Mouse (Mus musculus): Measurements from ENCODE around the gene Slc25a47. TPM values are rescaled to one million over a fixed set of nuclear protein-coding genes. Genes with fewer than 3 reads are reported as not detected.

Gene Slc25a47
- polyA plus RNA-seq, 1 experiment from 2014 or later: 13.6 TPM

DNA sequence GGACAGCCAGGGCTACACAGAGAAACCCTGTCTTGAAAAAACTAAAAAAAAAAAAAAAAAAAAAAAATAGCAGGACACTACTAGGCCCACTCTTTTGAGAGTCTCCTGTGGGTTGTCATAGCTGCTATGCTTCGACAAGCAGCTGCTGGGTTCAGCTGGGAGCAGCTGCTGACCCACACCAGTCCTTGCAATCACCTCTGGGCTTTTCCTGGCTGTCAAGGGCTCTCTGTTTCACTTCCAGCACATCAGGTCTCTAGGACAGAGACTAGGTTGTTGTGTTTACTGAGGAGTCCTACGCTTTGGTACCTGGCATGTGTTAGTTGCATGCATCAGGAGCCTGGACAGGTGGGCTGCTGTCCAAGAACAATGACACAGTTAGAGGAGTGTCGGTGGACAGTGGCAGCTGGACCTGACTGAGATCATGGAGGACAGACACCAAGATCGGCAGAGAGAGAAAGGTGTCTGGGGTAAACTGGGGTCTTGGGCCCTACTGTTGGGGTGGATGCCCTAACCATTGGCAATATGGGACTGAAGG lies 13.7 kb downstream of the Slc25a47 start:
- no peak for ATAC-seq (ENCODE audit: low FRiP score, low read depth)
- 86% methylated on average over 4 of the region's 4 CpGs for WGBS

DNA sequence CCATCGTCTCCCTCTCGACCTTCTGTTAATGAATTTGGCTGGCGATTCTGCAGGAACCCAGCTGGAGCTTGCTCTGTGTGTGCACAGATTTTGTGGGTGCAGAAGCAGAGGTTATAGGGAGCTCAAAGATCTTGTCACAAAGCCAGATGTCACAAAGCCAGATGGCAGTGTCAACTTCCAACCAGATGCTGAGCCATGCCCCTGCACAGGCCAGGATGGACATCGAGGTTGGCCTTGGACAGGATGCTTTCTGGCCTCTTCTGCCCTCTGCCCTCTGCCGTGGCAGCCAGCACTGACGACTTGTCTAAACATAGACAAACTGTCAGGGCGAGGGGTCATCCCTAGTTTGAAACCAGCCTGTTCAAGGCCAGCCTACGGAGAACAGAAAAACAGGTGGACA lies 14.3 kb downstream of the Slc25a47 start:
- Histone ChIP-seq H3K9me3 (no peaks in the 10 kb centered on the region), H3K4me2 (replicated peaks) (no peak overlapping the region), H3K4me1 (no peaks in the 10 kb centered on the region), H3K9ac (no peak overlapping the region), H3K4me3 (no peak overlapping the region), H3K36me3 (peaks cover 34% of the 10 kb centered on the region), H3K27me3 (no peaks in the 10 kb centered on the region), H3K27ac (no peak overlapping the region)
- WGBS: 67% methylated on average over 8 of the region's 8 CpGs
- no peak for ATAC-seq (ENCODE audit: low FRiP score, low read depth)

More for the DNA sequence above, 13.7 kb downstream of the Slc25a47 start:
- Histone ChIP-seq H3K9ac (no peak overlapping the region), H3K9me3 (no peaks in the 10 kb centered on the region), H3K4me2 (replicated peaks) (no peak overlapping the region), H3K4me1 (no peaks in the 10 kb centered on the region), H3K27me3 (no peaks in the 10 kb centered on the region), H3K27ac (no peak overlapping the region), H3K4me3 (no peak overlapping the region), H3K36me3 (peaks cover 40% of the 10 kb centered on the region)

- H3K4me3 ChIP-seq: no peak overlapping the region
- peaks cover 34% of the 10 kb centered on the region for H3K36me3 ChIP-seq
- ATAC-seq (ENCODE audit: low FRiP score, low read depth): no peak
- H3K27me3 ChIP-seq: no peaks in the 10 kb centered on the region
- H3K4me1 ChIP-seq: no peaks in the 10 kb centered on the region
- no peak overlapping the region for H3K4me2 ChIP-seq (replicated peaks)
- no peak overlapping the region for H3K9ac ChIP-seq
- H3K9me3 ChIP-seq: no peaks in the 10 kb centered on the region
- WGBS: 83% methylated on average over 8 of the region's 8 CpGs
- no peak overlapping the region for H3K27ac ChIP-seq
Measured at GRCm38 (mm10) chr12:108850886-108851285, 15.0 kb downstream of the Slc25a47 start.

GRCm38 (mm10) chr12:108852822-108853221 lies 17.0 kb downstream of the Slc25a47 start:
- Histone ChIP-seq H3K9me3 (no peaks in the 10 kb centered on the region), H3K9ac (no peak overlapping the region), H3K27ac (no peak overlapping the region), H3K4me2 (replicated peaks) (no peak overlapping the region), H3K4me1 (no peaks in the 10 kb centered on the region), H3K27me3 (no peaks in the 10 kb centered on the region), H3K4me3 (no peak overlapping the region), H3K36me3 (peaks cover 30% of the 10 kb centered on the region; the same call in 1 of the 2 replicates)
- ATAC-seq (ENCODE audit: low FRiP score, low read depth): no peak
- WGBS: 88% methylated on average over 8 of the region's 8 CpGs

DNA sequence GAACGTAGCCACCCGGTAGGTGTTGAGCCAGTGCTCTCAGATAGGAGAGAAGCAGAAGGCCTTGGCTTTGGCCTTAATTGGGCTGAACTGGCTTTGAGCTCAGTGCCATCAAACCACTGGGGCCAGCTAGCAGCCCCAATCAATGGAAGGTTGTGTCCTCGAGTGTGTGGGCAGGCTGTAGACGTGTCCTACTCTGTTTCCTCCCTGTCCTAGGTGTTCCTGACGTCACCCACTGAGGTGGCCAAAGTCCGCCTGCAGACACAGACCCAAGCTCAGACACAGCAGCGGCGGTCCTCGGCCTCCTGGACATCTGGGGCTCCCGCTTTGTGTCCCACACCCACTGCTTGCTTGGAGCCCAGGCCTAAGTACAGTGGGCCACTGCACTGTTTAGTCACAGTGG lies 19.2 kb downstream of the Slc25a47 start:
- H3K36me3 ChIP-seq: peaks cover 31% of the 10 kb centered on the region
- no peak overlapping the region for H3K4me3 ChIP-seq
- no peaks in the 10 kb centered on the region for H3K9me3 ChIP-seq
- H3K4me1 ChIP-seq: no peaks in the 10 kb centered on the region
- H3K27ac ChIP-seq: no peak overlapping the region
- WGBS: 88% methylated on average over 10 of the region's 10 CpGs
- H3K27me3 ChIP-seq: no peaks in the 10 kb centered on the region
- H3K4me2 ChIP-seq (replicated peaks): no peak overlapping the region
- H3K9ac ChIP-seq: no peak overlapping the region
- no peak for ATAC-seq (ENCODE audit: low FRiP score, low read depth)

- 83% methylated on average over 8 of the region's 8 CpGs for WGBS
- H3K27me3 ChIP-seq: no peaks in the 10 kb centered on the region
- H3K4me3 ChIP-seq: no peak overlapping the region
- H3K4me2 ChIP-seq (replicated peaks): no peak overlapping the region
- H3K9ac ChIP-seq: no peak overlapping the region
- H3K36me3 ChIP-seq: peaks cover 42% of the 10 kb centered on the region
- ATAC-seq (ENCODE audit: low FRiP score, low read depth): no peak
- no peaks in the 10 kb centered on the region for H3K4me1 ChIP-seq
- H3K9me3 ChIP-seq: no peaks in the 10 kb centered on the region
- no peak overlapping the region for H3K27ac ChIP-seq
Measured at GRCm38 (mm10) chr12:108856186-108856585, 20.3 kb downstream of the Slc25a47 start.

DNA sequence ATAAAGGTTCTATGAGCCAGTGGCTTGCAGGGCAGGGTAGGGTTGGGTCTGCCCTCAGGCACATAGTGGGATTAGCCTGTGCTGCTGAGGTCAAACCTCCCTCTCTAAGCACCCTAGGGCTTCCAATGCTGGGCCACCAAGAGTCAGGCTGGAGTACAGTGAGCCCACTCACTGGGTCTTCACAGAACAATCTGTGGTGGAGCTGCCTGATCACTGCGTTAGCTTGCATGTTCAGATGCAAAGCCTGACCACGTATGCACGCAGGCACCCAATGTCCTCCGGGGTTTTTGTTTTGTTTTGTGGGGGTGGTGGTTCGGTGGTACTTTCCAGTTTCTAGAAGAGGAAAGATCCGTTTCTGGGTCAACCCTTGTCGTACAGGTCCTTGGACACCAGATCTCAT lies 21.3 kb downstream of the Slc25a47 start:
- Histone ChIP-seq H3K27me3 (no peaks in the 10 kb centered on the region), H3K9me3 (no peaks in the 10 kb centered on the region), H3K4me1 (no peaks in the 10 kb centered on the region), H3K4me3 (no peak overlapping the region), H3K36me3 (peaks cover 51% of the 10 kb centered on the region), H3K27ac (no peak overlapping the region), H3K4me2 (replicated peaks) (no peak overlapping the region), H3K9ac (no peak overlapping the region)
- ATAC-seq (ENCODE audit: low FRiP score, low read depth): no peak
- WGBS: 93% methylated on average over 7 of the region's 7 CpGs

- Histone ChIP-seq H3K36me3 (peaks cover 56% of the 10 kb centered on the region), H3K27ac (no peak overlapping the region), H3K27me3 (no peaks in the 10 kb centered on the region), H3K4me3 (no peak overlapping the region), H3K9me3 (no peaks in the 10 kb centered on the region), H3K4me2 (replicated peaks) (no peak overlapping the region), H3K9ac (0 out of 2 replicates have a peak overlapping the region, but pooled peaks have one; percentile 14), H3K4me1 (no peaks in the 10 kb centered on the region)
- 80% methylated on average over 7 of the region's 7 CpGs for WGBS
- no peak for ATAC-seq (ENCODE audit: low FRiP score, low read depth)
Measured at GRCm38 (mm10) chr12:108857589-108858184, 21.8 kb downstream of the Slc25a47 start.

DNA sequence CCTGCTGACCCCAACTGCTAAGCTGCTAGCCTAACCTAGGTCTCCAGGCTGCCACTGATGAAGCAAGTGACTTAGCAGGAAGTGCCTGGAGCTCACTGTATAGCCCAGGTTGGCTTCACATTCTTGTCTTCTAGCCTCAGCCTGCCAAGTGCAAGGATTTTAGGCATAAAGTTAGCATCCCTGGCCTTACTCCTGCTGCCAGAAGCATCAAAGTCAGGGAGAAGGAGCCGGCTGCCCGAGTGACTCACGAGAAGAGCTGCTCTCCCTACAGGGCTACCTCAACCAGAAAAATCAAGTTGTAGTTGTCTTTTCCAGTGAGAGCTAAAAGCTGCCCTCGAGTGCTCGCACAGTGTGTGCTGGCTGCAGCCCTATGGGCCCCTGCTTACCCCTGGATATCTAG lies 22.6 kb downstream of the Slc25a47 start:
- H3K27ac ChIP-seq: no peak overlapping the region
- no peak overlapping the region for H3K9ac ChIP-seq
- no peak overlapping the region for H3K4me3 ChIP-seq
- peaks cover 64% of the 10 kb centered on the region for H3K36me3 ChIP-seq
- no peak for ATAC-seq (ENCODE audit: low FRiP score, low read depth)
- H3K4me1 ChIP-seq: no peaks in the 10 kb centered on the region
- no peaks in the 10 kb centered on the region for H3K27me3 ChIP-seq
- WGBS: 77% methylated on average over 5 of the region's 5 CpGs
- no peaks in the 10 kb centered on the region for H3K9me3 ChIP-seq
- H3K4me2 ChIP-seq (replicated peaks): no peak overlapping the region

DNA sequence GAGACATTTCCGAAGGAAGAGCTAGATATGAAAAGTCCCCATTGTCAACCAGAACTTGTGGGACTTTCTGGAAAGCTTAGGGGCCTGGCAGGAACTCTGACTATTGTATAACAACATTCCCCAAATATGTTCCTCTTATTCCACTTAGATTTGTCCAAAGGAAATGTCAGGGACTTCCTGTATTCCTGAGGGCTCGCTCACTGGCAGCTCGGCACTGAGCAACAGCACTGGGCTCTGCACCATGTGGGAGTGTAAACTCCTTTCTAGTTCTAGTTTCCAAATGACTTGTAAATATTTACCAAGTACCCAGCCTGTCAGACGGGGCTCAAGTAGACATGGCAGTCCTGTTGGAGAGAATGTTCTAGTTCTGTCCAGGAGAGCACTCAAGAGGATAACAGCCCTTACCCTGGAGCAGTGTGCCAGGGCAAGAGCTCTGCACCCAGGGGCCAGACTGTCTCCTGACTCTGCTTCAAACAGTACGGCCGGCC lies 29.2 kb downstream of the Slc25a47 start:
- WGBS: 86% methylated on average over 6 of the region's 6 CpGs

DNA sequence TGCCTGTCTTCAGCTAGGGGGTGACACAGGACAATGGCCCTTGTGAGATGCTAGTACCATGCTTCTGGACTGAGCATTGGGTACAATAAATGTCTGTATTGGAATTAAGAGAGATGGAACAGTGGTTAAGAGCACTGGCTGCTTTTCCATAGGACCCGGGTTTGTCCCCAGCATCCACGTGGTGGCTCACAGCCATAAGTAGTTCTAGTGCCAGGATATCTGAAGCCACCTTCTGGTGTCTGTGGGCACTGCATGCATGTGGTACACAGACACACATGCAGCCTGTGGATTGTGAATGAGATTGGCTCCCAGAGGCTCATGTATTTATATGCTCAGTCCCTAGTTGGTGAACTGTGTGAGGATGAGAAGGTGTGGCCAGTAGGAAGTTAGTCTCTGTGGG lies 33.7 kb downstream of the Slc25a47 start:
- Histone ChIP-seq H3K9me3 (no peaks in the 10 kb centered on the region; the same call in 1 of the 2 replicates), H3K27me3 (no peaks in the 10 kb centered on the region), H3K4me3 (no peak overlapping the region), H3K9ac (no peak overlapping the region), H3K4me2 (replicated peaks) (no peak overlapping the region), H3K27ac (no peak overlapping the region), H3K4me1 (no peaks in the 10 kb centered on the region), H3K36me3 (peaks cover 94% of the 10 kb centered on the region)
- WGBS: 74% methylated on average over 2 of the region's 2 CpGs
- ATAC-seq (ENCODE audit: low FRiP score, low read depth): no peak

More for the DNA sequence above, 29.2 kb downstream of the Slc25a47 start:
- Histone ChIP-seq H3K4me3 (no peak overlapping the region), H3K27me3 (no peaks in the 10 kb centered on the region), H3K4me2 (replicated peaks) (no peak overlapping the region), H3K9me3 (no peaks in the 10 kb centered on the region; the same call in 1 of the 2 replicates), H3K27ac (no peak overlapping the region), H3K9ac (no peak overlapping the region), H3K4me1 (no peaks in the 10 kb centered on the region), H3K36me3 (peaks cover 99% of the 10 kb centered on the region)
- no peak for ATAC-seq (ENCODE audit: low FRiP score, low read depth)

GRCm38 (mm10) chr12:108873122-108873521 lies 37.3 kb downstream of the Slc25a47 start:
- WGBS: 78% methylated on average over 5 of the region's 5 CpGs

GRCm38 (mm10) chr12:108879138-108879537 lies 43.3 kb downstream of the Slc25a47 start:
- Histone ChIP-seq H3K4me1 (no peaks in the 10 kb centered on the region), H3K27ac (no peak overlapping the region), H3K27me3 (no peaks in the 10 kb centered on the region), H3K9ac (no peak overlapping the region), H3K36me3 (peaks cover 94% of the 10 kb centered on the region), H3K9me3 (no peaks in the 10 kb centered on the region), H3K4me2 (replicated peaks) (no peak overlapping the region), H3K4me3 (no peak overlapping the region)
- WGBS: 88% methylated on average over 4 of the region's 4 CpGs
- no peak for ATAC-seq (ENCODE audit: low FRiP score, low read depth)

More at GRCm38 (mm10) chr12:108873122-108873521, 37.3 kb downstream of the Slc25a47 start:
- no peak overlapping the region for H3K4me3 ChIP-seq
- no peak overlapping the region for H3K4me2 ChIP-seq (replicated peaks)
- no peak overlapping the region for H3K9ac ChIP-seq
- peaks cover 91% of the 10 kb centered on the region for H3K36me3 ChIP-seq
- H3K9me3 ChIP-seq: no peaks in the 10 kb centered on the region; the same call in 1 of the 2 replicates
- no peaks in the 10 kb centered on the region for H3K4me1 ChIP-seq
- no peak for ATAC-seq (ENCODE audit: low FRiP score, low read depth)
- H3K27ac ChIP-seq: no peak overlapping the region
- no peaks in the 10 kb centered on the region for H3K27me3 ChIP-seq
